Mouse (Mus musculus) limb, embryonic 12.5 days (tissue): ENCODE measurements around the gene Piga. TPM values are rescaled to one million over a fixed set of nuclear protein-coding genes. Genes with fewer than 3 reads are reported as not detected.

Experiments used
- ATAC-seq: fragments of 200-750 bp; cut with Nextera tagmentation; 2 replicates; pipeline ENCODE4 v1.8.0; 2017; ENCODE audit warnings: low read depth, moderate TSS enrichment; ENCODE audit not compliant: insufficient number of reproducible peaks, insufficient read depth, low FRiP score, low TSS enrichment
- H3K27ac ChIP-seq: fragments of 300-500 bp; sonication (generic); 2 replicates; pipeline ENCODE4 v1.5.1; 2016; ENCODE audit warnings: mild to moderate bottlenecking, moderate library complexity
- H3K27me3 ChIP-seq: fragments of 300-500 bp; sonication (generic); 2 replicates; pipeline ENCODE4 v1.6.1; 2016; ENCODE audit warnings: mild to moderate bottlenecking, moderate library complexity
- H3K36me3 ChIP-seq: fragments of 300-500 bp; sonication (generic); 2 replicates; pipeline ENCODE4 v1.6.1; 2016; ENCODE audit warnings: mild to moderate bottlenecking, moderate library complexity
- H3K4me1 ChIP-seq: fragments of 300-500 bp; sonication (generic); replicated peaks from 2 replicates; pipeline ENCODE4 v1.6.1; 2016
- H3K4me2 ChIP-seq: fragments of 300-500 bp; sonication (generic); 2 replicates; pipeline ENCODE4 v1.6.1; 2016; ENCODE audit warnings: mild to moderate bottlenecking, moderate library complexity
- H3K4me3 ChIP-seq: fragments of 300-500 bp; sonication (generic); replicated peaks from 2 replicates; pipeline ENCODE4 v1.5.1; 2016; ENCODE audit warnings: mild to moderate bottlenecking
- H3K9ac ChIP-seq: fragments of 300-500 bp; sonication (generic); replicated peaks from 2 replicates; pipeline ENCODE4 v1.6.1; 2016; ENCODE audit warnings: mild to moderate bottlenecking, moderate library complexity
- H3K9me3 ChIP-seq: fragments of 300-500 bp; sonication (generic); 2 replicates; pipeline ENCODE4 v1.6.1; 2016; ENCODE audit warnings: mild to moderate bottlenecking, moderate library complexity
- WGBS: fragments of 180-500 bp; shearing (Covaris S2); methylation state at CpG from one replicate; pipeline ENCODE4 v1.1.7; 2016; 5-methylcytosine and 5-hydroxymethylcytosine counted together
- polyA plus RNA-seq: library from polyadenylated mRNA; unstranded; fragments of >200 nt; fragmentation: Nextera tagmentation; extraction: Ambion mirVana; gene quantifications from 2 replicates; pipeline ENCODE4 v1.2.1, GENCODE M21; 2016

Gene Piga
- 16.1 and 17.6 TPM in 2 replicates for polyA plus RNA-seq

DNA sequence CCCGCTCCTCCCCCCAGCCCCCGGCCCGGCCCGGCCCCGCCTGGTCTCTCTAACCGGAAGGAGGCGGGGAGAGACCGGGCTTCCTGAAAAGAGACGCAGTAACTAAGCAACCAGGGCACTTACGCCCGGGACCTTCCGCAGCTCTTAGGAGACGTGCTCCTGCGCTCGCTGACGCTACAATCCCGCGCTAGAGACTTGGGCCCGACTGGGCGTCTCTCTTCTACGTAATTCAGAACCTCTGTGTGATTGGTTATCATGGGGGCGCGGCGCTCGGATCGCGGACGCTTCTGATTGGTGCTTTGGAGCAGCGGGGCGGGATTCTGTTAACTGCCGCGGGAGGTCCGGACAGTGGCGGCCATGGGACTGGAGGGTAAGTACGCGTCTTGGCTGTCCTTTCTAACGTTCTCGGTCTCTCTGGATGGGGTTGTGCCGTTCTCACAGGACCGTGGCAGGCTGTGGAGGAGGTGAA, at the start of gene Piga:
Gene Piga (plus strand): TSS at position 317 of the 469 bp plus-strand sequence.
- Histone ChIP-seq H3K9ac (peak within 1 kb of the TSS; percentile 65), H3K27me3 (peaks cover 26% of the 10 kb centered on the region), H3K4me3 (peak within 1 kb of the TSS; percentile 54), H3K36me3 (peaks cover 15% of the 10 kb centered on the region; the same call in 1 of the 2 replicates), H3K9me3 (no peaks in the 10 kb centered on the region), H3K4me2 (peak within 1 kb of the TSS; percentile 57), H3K27ac (peak within 1 kb of the TSS; percentile 53; the same call in 1 of the 2 replicates), H3K4me1 (peaks cover 7% of the 10 kb centered on the region)
- ATAC-seq: peak; percentile 100
- WGBS: 15% methylated on average over 40 of the region's 40 CpGs

DNA sequence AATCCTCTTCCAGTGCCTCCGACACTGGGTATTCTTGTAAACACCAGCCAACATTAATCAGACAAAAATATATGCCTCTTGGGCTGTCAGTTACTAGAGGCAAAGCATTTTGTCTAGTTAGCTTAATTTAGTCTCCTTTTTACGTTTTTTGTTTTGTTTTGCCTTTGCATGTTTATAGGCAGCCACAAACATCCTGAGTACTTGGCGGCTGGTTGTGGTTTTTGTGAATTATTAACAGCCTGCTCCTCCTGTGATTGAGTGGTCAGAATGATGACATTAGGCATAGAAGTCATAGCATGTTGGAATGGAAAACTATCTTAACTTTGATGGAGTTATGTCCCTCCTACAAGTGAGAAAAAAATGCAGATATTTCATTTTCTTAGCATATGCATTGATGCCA, 49.0 kb upstream of the Piga start:
- Histone ChIP-seq H3K4me2 (no peak overlapping the region), H3K9ac (no peak overlapping the region), H3K27ac (no peak overlapping the region), H3K27me3 (peaks cover 5% of the 10 kb centered on the region; the same call in 1 of the 2 replicates), H3K4me1 (no peaks in the 10 kb centered on the region; the same call in 1 of the 2 replicates), H3K9me3 (no peaks in the 10 kb centered on the region), H3K4me3 (no peak overlapping the region), H3K36me3 (no peaks in the 10 kb centered on the region)
- 74% methylated on average over 3 of the region's 3 CpGs for WGBS
- no peak for ATAC-seq

GRCm38 (mm10) chrX:164373081-164373480, 46.5 kb upstream of the Piga start, which contains the start of gene Vegfd:
Gene Vegfd, plus strand, starts transcription at chrX:164373378.
- Histone ChIP-seq H3K4me3 (no peak within 1 kb of the TSS), H3K27ac (peak within 1 kb of the TSS; percentile 41; the same call in 1 of the 2 replicates), H3K4me2 (no peak within 1 kb of the TSS), H3K9me3 (no peaks in the 10 kb centered on the region), H3K4me1 (no peaks in the 10 kb centered on the region; the same call in 1 of the 2 replicates), H3K27me3 (peaks cover 5% of the 10 kb centered on the region; the same call in 1 of the 2 replicates), H3K9ac (0 out of 2 replicates have a peak within 1 kb of the TSS, but pooled peaks have one; percentile 12), H3K36me3 (no peaks in the 10 kb centered on the region)
- WGBS: 26% methylated on average over 3 of the region's 3 CpGs
- ATAC-seq: no peak

- Histone ChIP-seq H3K4me3 (no peak overlapping the region), H3K27ac (no peak overlapping the region), H3K9ac (no peak overlapping the region), H3K27me3 (peaks cover 5% of the 10 kb centered on the region; the same call in 1 of the 2 replicates), H3K4me2 (0 out of 2 replicates have a peak overlapping the region, but pooled peaks have one; percentile 6), H3K9me3 (no peaks in the 10 kb centered on the region), H3K4me1 (no peaks in the 10 kb centered on the region; the same call in 1 of the 2 replicates), H3K36me3 (no peaks in the 10 kb centered on the region)
- ATAC-seq: no peak
- WGBS: 24% methylated on average over 5 of the region's 5 CpGs
These were observed 45.0 kb upstream of the Piga start for GRCm38 (mm10) chrX:164374586-164374985.

DNA sequence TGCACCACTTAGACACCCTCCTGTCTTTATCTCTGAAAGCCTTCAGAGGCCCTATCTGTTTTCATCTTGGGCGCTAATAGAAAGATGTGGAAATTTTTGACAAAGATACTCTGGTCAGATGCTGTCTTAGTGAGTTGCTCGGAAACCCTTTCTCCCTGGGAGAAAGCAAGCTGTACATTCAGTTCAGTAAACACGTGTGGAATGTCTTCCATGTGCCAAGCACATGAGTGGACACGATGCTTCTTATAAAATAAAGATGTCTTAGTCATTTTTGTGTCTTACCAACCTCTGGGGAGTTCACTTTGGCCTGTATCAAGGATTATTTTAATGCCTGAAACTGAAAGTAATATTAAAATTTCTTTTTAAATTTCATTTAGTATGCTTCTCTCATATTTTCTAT, 39.9 kb upstream of the Piga start:
- ATAC-seq: no peak
- no peaks in the 10 kb centered on the region for H3K36me3 ChIP-seq
- H3K4me1 ChIP-seq: no peaks in the 10 kb centered on the region
- no peak overlapping the region for H3K4me3 ChIP-seq
- no peak overlapping the region for H3K4me2 ChIP-seq
- H3K9ac ChIP-seq: no peak overlapping the region
- no peak overlapping the region for H3K27ac ChIP-seq
- H3K9me3 ChIP-seq: no peaks in the 10 kb centered on the region
- H3K27me3 ChIP-seq: peaks cover 14% of the 10 kb centered on the region; the same call in 1 of the 2 replicates
- 90% methylated on average over 4 of the region's 4 CpGs for WGBS

DNA sequence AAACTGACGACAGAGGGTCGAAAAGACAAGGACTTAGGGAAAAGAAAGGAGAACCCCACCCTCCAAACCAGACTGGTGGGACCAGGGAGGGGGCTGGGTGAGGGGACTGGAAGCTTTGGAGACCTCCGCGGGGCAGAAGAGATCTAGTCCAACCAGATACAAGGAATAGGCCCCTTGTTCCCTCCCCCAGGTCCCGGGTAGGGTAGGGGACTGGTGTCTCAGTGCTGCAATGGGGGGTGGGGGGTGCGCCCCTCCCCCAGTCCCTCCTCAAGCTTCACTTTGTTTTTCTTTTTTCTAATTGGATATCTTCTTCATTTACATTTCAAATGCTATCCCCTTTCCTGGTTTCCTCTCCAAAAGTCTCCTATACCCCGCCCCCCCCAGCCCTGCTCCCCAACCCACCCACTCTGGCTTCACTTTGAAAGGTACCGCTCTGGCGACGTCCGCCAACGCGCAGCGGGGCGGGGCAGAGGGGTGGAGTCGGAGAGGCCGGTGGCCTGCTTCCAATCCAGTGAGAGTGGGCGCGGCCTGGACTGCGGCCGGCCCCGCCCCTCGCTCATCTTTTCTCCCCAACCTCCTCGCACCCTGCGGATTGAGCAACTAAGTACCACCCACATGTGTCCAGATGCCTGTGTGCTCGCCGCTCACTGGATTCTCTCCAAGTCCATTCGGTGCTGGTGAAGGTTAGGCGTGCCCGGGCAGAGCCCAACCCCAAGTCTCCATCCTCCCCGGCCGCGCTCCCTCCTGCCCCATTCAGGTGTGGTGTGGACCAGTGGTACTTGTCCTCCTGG, 37.8 kb upstream of the Piga start:
- WGBS: 23% methylated on average over 33 of the region's 33 CpGs
- H3K36me3 ChIP-seq: no peaks in the 10 kb centered on the region
- H3K9ac ChIP-seq: no peak overlapping the region
- peak; percentile 97 for ATAC-seq
- H3K4me3 ChIP-seq: peak overlapping the region; percentile 35
- H3K4me2 ChIP-seq: peak overlapping the region; percentile 59
- H3K27me3 ChIP-seq: peaks cover 11% of the 10 kb centered on the region; the same call in 1 of the 2 replicates
- H3K27ac ChIP-seq: no peak overlapping the region
- H3K4me1 ChIP-seq: no peaks in the 10 kb centered on the region
- no peaks in the 10 kb centered on the region for H3K9me3 ChIP-seq

DNA sequence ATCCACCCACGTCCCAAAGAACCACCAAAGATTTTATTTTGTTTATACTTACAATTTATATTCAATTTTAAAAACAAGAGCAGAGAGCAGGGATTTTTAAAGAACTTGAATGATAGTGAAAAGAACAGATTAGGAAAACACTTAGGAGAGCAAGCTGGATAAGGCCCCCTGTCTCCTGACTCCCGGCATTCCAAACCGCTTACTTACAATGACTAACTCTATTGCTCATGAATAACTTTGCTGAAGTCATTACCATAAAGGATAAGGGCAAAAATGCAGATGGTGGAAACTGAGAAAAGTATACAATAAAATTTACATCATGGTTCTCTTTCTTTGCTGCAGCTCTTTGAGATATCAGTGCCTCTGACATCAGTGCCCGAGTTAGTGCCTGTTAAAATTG, 25.5 kb upstream of the Piga start:
- no peaks in the 10 kb centered on the region for H3K36me3 ChIP-seq
- 81% methylated on average over 4 of the region's 4 CpGs for WGBS
- no peak overlapping the region for H3K9ac ChIP-seq
- H3K9me3 ChIP-seq: no peaks in the 10 kb centered on the region
- H3K4me2 ChIP-seq: no peak overlapping the region
- no peak overlapping the region for H3K4me3 ChIP-seq
- peaks cover 6% of the 10 kb centered on the region; the same call in 1 of the 2 replicates for H3K27me3 ChIP-seq
- no peaks in the 10 kb centered on the region for H3K4me1 ChIP-seq
- no peak overlapping the region for H3K27ac ChIP-seq
- no peak for ATAC-seq

GRCm38 (mm10) chrX:164398456-164398855, 21.1 kb upstream of the Piga start:
- ATAC-seq: 0 out of 2 replicates have a peak, but pooled peaks have one; percentile 56
- Histone ChIP-seq H3K4me3 (no peak overlapping the region), H3K36me3 (no peaks in the 10 kb centered on the region), H3K27ac (no peak overlapping the region), H3K9ac (no peak overlapping the region), H3K9me3 (no peaks in the 10 kb centered on the region), H3K27me3 (peaks cover 3% of the 10 kb centered on the region; the same call in 1 of the 2 replicates), H3K4me2 (no peak overlapping the region), H3K4me1 (no peaks in the 10 kb centered on the region)
- 63% methylated on average over 3 of the region's 3 CpGs for WGBS

DNA sequence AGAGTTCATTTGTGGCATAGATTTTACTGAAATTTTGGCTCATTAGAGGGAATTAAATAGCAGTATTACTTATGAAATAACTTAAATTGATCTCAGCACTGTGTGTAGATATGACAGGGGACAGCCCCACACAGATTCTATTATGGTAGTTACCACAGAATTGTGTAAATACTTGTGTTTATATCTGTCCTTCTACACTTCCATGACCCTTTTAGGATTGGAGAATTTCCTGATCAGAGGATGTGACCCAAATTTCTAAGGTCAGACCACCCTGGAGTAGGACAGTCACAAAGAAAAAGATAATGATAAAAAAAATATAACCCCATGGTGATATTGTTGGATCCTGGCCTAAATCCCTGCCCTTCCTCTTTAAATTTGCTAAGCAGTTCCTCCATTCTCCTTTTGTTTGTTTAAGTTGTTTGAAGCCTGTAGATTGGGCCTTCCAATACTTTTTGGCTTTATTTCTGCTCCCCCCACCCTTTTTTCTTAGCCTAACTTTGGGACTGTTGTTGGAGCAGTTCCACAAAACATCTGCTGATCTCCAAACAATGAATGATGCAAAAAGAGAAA, 14.4 kb upstream of the Piga start:
- Histone ChIP-seq H3K4me3 (no peak overlapping the region), H3K9me3 (no peaks in the 10 kb centered on the region), H3K4me2 (no peak overlapping the region), H3K27ac (no peak overlapping the region), H3K27me3 (peaks cover 15% of the 10 kb centered on the region), H3K9ac (no peak overlapping the region), H3K4me1 (no peaks in the 10 kb centered on the region), H3K36me3 (no peaks in the 10 kb centered on the region)
- no peak for ATAC-seq

DNA sequence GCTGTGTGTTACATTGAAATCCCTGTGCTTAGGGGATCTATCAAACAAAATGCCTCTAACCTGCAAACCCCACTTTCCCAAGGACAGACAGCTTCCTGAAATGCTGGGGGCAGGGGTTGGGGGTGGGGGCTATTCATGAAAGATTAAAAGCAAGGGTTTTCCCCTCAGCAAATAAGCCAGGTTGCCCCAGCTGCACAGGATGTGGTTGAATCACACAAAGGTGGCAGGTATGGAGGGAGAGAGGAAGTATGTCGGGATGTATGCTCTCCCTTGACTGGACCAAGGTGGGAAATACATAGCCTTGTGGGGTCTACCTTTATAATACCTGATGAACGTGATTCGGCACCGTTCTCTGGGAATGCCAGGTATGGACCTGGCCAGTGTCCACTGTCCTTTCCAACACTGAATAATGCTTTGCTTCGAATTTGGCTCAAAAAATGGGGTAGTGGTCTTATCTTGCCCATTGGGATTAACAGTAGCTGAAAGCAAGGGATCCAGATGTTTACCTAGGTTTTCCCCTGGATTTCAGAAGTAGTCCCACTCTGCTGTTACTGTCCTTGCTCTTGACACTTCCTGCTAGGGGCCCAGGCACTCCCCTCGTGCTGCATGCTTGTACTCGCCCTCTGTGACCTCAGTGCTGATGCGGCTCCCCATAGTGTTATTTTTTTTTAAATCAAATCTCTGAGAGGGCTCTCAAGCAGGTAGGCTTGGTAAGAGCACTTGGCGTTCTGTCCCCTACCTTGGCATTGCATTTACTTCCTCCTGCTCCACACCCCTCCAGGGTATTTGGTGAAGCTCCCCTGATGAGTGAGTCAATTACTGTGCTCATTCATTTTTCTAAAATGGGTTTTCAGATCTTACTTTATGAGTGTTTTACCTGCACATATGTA, 13.2 kb upstream of the Piga start:
- peaks cover 15% of the 10 kb centered on the region for H3K27me3 ChIP-seq
- no peak overlapping the region for H3K4me3 ChIP-seq
- H3K36me3 ChIP-seq: no peaks in the 10 kb centered on the region
- WGBS: 76% methylated on average over 9 of the region's 9 CpGs
- H3K4me2 ChIP-seq: no peak overlapping the region
- H3K9ac ChIP-seq: no peak overlapping the region
- no peaks in the 10 kb centered on the region for H3K9me3 ChIP-seq
- ATAC-seq: no peak
- H3K27ac ChIP-seq: no peak overlapping the region
- H3K4me1 ChIP-seq: no peaks in the 10 kb centered on the region
